Mouse (Mus musculus) liver, embryonic 15.5 days (tissue): Measurements from ENCODE around the gene Maml3. TPM values are rescaled to one million over a fixed set of nuclear protein-coding genes. Genes with fewer than 3 reads are reported as not detected.

Source experiments
- ATAC-seq: fragments of 200-750 bp; cut with Nextera tagmentation; 2 replicates; pipeline ENCODE4 v1.8.0; 2017; ENCODE audit warnings: moderate number of reproducible peaks, mild to moderate bottlenecking, moderate library complexity; ENCODE audit not compliant: insufficient read depth
- H3K27ac ChIP-seq: fragments of 300-500 bp; sonication (generic); replicated peaks from 2 replicates; pipeline ENCODE4 v1.5.1; 2015; ENCODE audit warnings: mild to moderate bottlenecking, inconsistent platforms
- H3K27me3 ChIP-seq: fragments of 300-500 bp; sonication (generic); 2 replicates; pipeline ENCODE4 v1.6.1; 2015; ENCODE audit warnings: mild to moderate bottlenecking, inconsistent platforms
- H3K36me3 ChIP-seq: fragments of 300-500 bp; sonication (generic); replicated peaks from 2 replicates; pipeline ENCODE4 v1.6.1; 2015; ENCODE audit warnings: moderate library complexity, mild to moderate bottlenecking, inconsistent platforms
- H3K4me1 ChIP-seq: fragments of 300-500 bp; sonication (generic); replicated peaks from 2 replicates; pipeline ENCODE4 v1.6.1; 2015; ENCODE audit warnings: inconsistent platforms
- H3K4me2 ChIP-seq: fragments of 300-500 bp; sonication (generic); 2 replicates; pipeline ENCODE4 v1.6.1; 2015; ENCODE audit warnings: moderate library complexity, mild to moderate bottlenecking, inconsistent platforms
- H3K4me3 ChIP-seq: fragments of 300-500 bp; sonication (generic); replicated peaks from 2 replicates; pipeline ENCODE4 v1.5.1; 2015; ENCODE audit warnings: mild to moderate bottlenecking, inconsistent platforms
- H3K9ac ChIP-seq: fragments of 300-500 bp; sonication (generic); 2 replicates; pipeline ENCODE4 v1.6.1; 2015; ENCODE audit warnings: moderate library complexity, mild to moderate bottlenecking, inconsistent platforms
- H3K9me3 ChIP-seq: fragments of 300-500 bp; sonication (generic); replicated peaks from 2 replicates; pipeline ENCODE4 v1.6.1; 2016; ENCODE audit warnings: inconsistent platforms
- WGBS: fragments of 180-500 bp; shearing (Covaris S2); methylation state at CpG from one replicate; pipeline ENCODE4 v1.1.7; 2015; ENCODE audit warnings: mixed read lengths; ENCODE audit not compliant: insufficient replicate concordance; 5-methylcytosine and 5-hydroxymethylcytosine counted together
- polyA plus RNA-seq: library from polyadenylated mRNA; unstranded; fragments of >200 nt; fragmentation: Nextera tagmentation; extraction: Ambion mirVana; gene quantifications from 2 replicates; pipeline ENCODE4 v1.2.1, GENCODE M21; 2015

Gene Maml3
- polyA plus RNA-seq, 1 experiment from 2014 or later, result 0.73 TPM

DNA sequence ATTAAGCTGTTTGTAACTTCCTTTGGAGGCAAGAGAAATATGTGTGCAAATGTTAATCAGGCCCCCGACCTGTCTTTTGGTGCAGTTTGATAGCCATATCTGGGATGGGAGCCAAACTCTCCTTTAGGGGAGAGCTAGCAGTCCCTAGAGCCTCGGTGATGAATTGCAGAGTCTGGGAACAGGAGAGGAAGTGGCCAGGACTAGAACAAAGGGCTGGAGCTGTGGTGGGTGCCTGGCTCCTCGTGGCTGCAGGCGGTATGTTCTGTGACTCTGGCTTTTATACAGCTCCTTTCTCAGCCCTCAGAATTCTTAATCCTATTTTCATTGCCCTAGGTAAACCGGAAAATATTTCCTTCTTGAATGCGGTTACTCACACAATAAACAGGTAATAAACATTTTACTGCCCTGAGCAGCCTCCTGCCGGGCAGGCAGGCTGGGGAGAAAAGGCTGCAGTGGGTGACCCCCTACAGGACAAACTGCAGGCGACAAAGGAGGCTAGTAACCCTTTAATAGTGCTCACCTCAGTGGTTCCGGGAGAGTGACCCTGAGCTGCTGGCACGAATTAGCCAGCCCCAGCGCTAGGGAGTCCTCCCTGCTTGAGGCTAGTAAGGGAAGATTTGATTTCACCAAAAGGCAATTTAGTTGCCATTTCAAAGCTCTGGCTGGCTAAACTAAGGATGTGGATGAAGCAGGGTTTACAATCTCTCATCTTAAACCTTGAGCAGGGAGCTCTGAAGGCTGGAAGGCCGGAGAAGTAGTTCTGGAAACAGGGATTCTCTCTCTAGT is 365.6 kb downstream of the Maml3 start:
- H3K9ac ChIP-seq, result no peak overlapping the region
- ATAC-seq, result no peak
- H3K4me1 ChIP-seq, result peaks cover 53% of the 10 kb centered on the region
- WGBS, result 16% methylated on average over 12 of the region's 12 CpGs
- no peak overlapping the region for H3K4me3 ChIP-seq
- H3K27ac ChIP-seq, result no peak overlapping the region
- H3K36me3 ChIP-seq, result no peaks in the 10 kb centered on the region
- no peaks in the 10 kb centered on the region; the same call in 1 of the 2 replicates for H3K27me3 ChIP-seq
- H3K9me3 ChIP-seq, result no peaks in the 10 kb centered on the region
- H3K4me2 ChIP-seq, result no peak overlapping the region

DNA sequence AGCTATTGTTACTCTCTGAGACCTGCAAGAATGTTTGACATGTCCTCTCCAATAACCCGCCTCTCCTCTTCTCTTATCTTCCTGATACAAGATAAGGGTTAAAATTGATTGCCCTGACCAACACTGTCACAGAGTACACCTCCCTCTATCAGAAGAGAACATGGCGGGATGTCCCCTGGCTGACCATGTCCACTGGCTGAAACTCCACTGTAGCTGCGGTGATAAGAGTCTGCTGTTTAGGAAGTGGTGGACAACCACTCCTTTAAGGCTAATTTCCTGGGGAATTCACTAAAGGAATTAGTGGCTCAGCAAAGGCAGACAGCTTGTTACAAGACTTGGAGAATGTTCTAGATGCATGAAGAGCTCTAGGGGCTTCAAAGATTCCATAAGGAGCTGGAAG is 371.2 kb downstream of the Maml3 start:
- no peaks in the 10 kb centered on the region for H3K9me3 ChIP-seq
- H3K27me3 ChIP-seq, result no peaks in the 10 kb centered on the region; the same call in 1 of the 2 replicates
- WGBS, result 34% methylated on average over 3 of the region's 3 CpGs
- no peak overlapping the region for H3K27ac ChIP-seq
- no peak overlapping the region for H3K4me2 ChIP-seq
- peaks cover 54% of the 10 kb centered on the region for H3K4me1 ChIP-seq
- ATAC-seq, result no peak
- H3K4me3 ChIP-seq, result no peak overlapping the region
- H3K9ac ChIP-seq, result no peak overlapping the region
- H3K36me3 ChIP-seq, result no peaks in the 10 kb centered on the region

DNA sequence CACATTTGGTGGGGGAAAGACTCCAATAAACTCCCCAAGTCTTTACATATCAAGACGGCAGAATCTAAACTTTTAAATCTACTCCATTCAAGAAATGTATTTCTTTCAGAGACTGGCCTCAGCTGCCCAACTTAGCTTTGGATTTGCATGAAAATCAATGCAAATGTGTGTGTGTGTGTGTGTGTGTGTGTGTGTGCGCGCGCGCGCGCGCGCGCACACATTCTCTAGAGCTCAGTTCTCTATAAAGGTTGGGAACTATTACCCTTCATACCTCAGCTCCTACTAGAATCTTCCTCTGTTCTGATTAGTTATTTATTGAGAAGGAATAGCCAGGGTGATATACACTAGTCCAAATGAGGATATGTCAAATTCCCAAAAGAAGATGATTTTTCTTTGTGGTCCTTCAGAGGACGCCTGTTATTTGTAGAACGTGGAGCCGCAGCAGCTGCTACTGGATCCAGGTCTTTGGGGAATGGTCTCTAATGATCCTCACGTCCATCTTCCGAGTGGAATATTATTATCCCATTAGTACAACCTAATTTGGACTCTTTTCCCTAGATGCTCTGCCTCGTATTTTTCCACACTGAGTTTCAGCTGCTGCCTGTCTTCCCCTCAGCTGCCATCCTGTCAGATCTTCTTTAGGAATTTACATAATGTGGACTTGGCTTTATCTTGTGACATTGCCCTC is 372.8 kb downstream of the Maml3 start:
- WGBS, result 82% methylated on average over 16 of the region's 16 CpGs
- H3K4me3 ChIP-seq, result no peak overlapping the region
- H3K4me1 ChIP-seq, result peaks cover 58% of the 10 kb centered on the region
- no peaks in the 10 kb centered on the region for H3K36me3 ChIP-seq
- no peaks in the 10 kb centered on the region for H3K27me3 ChIP-seq
- no peak overlapping the region for H3K27ac ChIP-seq
- H3K9ac ChIP-seq, result no peak overlapping the region
- no peak for ATAC-seq
- no peak overlapping the region for H3K4me2 ChIP-seq
- no peaks in the 10 kb centered on the region for H3K9me3 ChIP-seq

DNA sequence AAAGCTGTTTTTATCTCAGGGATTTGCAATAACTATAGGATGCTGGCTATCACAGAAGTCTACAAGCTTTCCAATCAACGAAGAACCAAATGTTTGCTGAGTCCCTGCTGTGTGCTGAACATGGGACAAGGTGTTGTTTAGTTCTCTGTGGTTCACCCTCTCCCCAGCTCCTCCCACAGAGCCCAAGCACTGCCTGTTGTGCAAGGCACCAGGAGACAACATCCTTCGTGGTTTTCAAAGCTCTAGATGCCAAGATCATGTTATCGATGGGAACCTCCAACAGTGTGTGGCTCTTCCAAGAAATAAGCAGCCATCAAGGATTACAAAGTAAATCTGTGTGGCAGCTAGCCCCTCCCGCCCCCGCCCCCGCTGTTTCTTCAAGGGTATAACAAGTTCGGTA is 374.2 kb downstream of the Maml3 start:
- no peak overlapping the region for H3K27ac ChIP-seq
- ATAC-seq, result no peak
- H3K4me3 ChIP-seq, result no peak overlapping the region
- H3K4me2 ChIP-seq, result no peak overlapping the region
- peaks cover 70% of the 10 kb centered on the region for H3K4me1 ChIP-seq
- H3K9me3 ChIP-seq, result no peaks in the 10 kb centered on the region
- no peaks in the 10 kb centered on the region for H3K27me3 ChIP-seq
- H3K36me3 ChIP-seq, result no peaks in the 10 kb centered on the region
- no peak overlapping the region for H3K9ac ChIP-seq
- 56% methylated on average over 7 of the region's 7 CpGs for WGBS

DNA sequence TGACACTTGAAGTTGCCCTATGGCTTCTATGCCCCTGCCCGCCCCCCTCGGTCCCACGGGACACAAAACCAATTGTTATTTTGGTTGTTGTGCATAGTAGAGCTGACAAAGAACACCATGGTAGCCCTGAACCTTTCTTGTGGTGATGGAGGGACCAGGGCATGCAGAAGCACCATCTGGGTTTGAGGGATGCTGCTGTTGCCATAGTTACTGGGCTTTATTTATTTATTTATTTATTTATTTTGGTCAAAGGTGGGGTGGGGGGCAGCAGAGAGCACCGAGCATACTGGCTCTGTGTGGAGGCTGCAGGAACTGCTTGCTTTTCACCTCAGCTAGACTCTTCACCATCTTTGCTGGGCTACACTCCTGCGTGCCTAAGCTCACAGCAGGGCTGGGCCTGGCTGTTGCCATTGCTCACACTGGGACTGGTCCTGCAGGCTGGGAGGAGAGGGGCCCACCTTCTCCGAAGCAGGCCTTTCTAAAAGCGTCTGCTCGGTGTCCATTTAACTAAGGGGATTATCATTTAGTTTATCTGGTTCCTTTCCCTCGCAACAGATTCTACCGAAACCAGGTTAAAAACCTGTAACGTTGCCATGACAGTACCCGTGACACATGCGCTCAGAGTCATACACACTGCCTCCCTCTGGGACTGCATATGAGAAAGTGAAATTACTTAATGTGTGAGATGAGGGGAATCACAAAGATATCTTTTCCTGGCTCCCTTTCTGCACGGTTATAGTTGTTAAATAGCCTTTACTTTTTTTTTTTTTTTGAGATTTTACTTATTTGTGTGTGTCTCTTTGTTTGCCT is 375.6 kb downstream of the Maml3 start:
- Histone ChIP-seq H3K36me3 (no peaks in the 10 kb centered on the region), H3K4me1 (peaks cover 74% of the 10 kb centered on the region), H3K27ac (peak overlapping the region; percentile 94), H3K4me2 (peak overlapping the region; percentile 70), H3K9me3 (no peaks in the 10 kb centered on the region), H3K9ac (peak overlapping the region; percentile 35; the same call in 1 of the 2 replicates), H3K27me3 (no peaks in the 10 kb centered on the region), H3K4me3 (peak overlapping the region; percentile 36; the same call in 1 of the 2 replicates)
- 55% methylated on average over 14 of the region's 14 CpGs for WGBS
- no peak for ATAC-seq

DNA sequence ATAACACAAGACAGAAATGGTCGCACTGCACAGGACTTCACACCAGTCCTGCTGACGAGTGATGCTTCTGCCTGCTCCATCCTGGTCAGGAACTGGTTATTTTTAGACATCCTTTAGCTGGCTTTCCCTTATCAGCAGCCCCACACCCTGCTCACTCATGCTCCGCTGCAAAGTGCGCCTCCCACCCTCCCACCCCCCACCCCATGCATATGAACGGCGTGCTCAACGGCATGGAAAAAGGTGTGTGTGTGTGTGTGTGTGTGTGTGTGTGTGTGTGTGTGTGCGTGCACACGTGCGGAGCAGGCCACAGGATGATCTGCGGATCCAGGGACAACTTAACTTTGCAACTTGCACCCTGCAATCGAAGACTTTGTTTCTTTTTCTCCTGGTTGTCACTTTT is 376.4 kb downstream of the Maml3 start:
- peak overlapping the region; percentile 70 for H3K4me2 ChIP-seq
- H3K27ac ChIP-seq, result peak overlapping the region; percentile 94
- H3K36me3 ChIP-seq, result no peaks in the 10 kb centered on the region
- H3K9me3 ChIP-seq, result no peaks in the 10 kb centered on the region
- H3K27me3 ChIP-seq, result no peaks in the 10 kb centered on the region
- ATAC-seq, result peak; percentile 98
- H3K4me1 ChIP-seq, result peaks cover 69% of the 10 kb centered on the region
- WGBS, result 9% methylated on average over 12 of the region's 12 CpGs
- peak overlapping the region; percentile 43; the same call in 1 of the 2 replicates for H3K9ac ChIP-seq
- H3K4me3 ChIP-seq, result peak overlapping the region; percentile 36

DNA sequence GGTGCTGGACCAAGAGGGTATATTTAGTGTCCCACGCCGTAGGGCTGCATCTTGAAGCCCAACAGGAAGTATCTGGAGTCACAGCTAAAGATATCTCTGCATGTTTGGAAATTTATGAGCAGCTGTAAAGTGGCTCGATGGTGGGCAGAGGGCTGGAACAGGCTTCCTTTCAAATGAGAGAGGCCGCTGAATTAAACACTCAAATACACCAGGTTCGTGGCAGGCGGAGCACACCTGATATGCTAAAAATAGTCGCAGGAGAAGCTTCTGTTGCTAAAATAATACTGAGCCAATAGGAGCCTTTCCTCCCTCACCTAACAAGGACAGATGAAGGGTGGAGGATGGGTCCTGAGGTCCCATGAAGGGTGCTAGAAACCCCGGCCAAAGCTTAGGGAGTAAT is 376.9 kb downstream of the Maml3 start:
- peak; percentile 76 for ATAC-seq

DNA sequence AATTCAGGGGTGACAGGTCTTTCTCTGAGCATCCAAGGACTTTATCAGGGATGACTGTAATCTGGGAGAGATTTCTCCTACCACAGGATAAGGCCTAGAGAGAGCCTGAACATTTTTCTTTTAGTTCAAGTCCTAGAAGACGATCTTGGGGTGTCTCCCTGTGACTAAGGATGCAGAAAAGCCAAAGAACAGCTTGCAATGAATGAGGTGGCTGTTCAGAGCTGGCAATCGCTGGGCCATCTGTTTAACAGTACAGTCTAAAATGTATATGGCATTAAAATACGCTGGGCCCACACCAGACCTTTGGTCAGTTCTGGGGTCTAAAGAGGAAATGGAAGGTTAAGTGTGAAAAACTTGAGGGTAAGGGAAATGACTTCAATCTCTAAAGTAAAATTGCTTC is 377.4 kb downstream of the Maml3 start:
- H3K36me3 ChIP-seq, result no peaks in the 10 kb centered on the region
- no peaks in the 10 kb centered on the region for H3K27me3 ChIP-seq
- H3K4me3 ChIP-seq, result no peak overlapping the region
- H3K9ac ChIP-seq, result no peak overlapping the region
- peak overlapping the region; percentile 94 for H3K27ac ChIP-seq
- ATAC-seq, result no peak
- 34% methylated on average over 3 of the region's 3 CpGs for WGBS
- H3K9me3 ChIP-seq, result no peaks in the 10 kb centered on the region
- peaks cover 59% of the 10 kb centered on the region for H3K4me1 ChIP-seq
- peak overlapping the region; percentile 70 for H3K4me2 ChIP-seq

More for the DNA sequence above, 376.9 kb downstream of the Maml3 start:
- Histone ChIP-seq H3K27ac (peak overlapping the region; percentile 94), H3K36me3 (no peaks in the 10 kb centered on the region), H3K4me3 (peak overlapping the region; percentile 36), H3K4me2 (peak overlapping the region; percentile 70), H3K27me3 (no peaks in the 10 kb centered on the region), H3K9me3 (no peaks in the 10 kb centered on the region), H3K4me1 (peaks cover 64% of the 10 kb centered on the region), H3K9ac (peak overlapping the region; percentile 43; the same call in 1 of the 2 replicates)
- WGBS, result 10% methylated on average over 8 of the region's 8 CpGs

DNA sequence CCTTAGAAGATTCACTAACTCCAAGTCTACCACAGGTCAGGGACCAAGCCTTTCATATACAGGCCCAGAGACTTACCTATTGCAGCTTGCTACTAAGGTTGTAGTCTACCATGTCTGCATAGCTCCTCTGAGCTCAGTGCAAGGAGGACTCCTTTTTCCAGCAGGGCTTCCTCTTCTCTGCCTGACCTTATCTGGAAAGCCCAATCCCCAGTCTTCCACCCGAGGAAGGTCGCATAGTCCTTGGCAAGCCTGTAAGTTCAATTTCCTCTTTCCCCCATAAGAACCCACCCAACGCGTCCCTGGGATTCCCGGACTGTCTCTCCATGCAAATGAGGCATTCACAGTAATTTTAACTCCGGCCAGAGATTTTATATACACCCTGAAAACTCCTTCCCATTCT is 378.6 kb downstream of the Maml3 start:
- Histone ChIP-seq H3K9ac (no peak overlapping the region), H3K27ac (peak overlapping the region; percentile 46), H3K27me3 (no peaks in the 10 kb centered on the region), H3K9me3 (no peaks in the 10 kb centered on the region), H3K4me1 (peaks cover 53% of the 10 kb centered on the region), H3K4me2 (no peak overlapping the region), H3K4me3 (no peak overlapping the region), H3K36me3 (no peaks in the 10 kb centered on the region)
- 36% methylated on average over 6 of the region's 6 CpGs for WGBS
- no peak for ATAC-seq

DNA sequence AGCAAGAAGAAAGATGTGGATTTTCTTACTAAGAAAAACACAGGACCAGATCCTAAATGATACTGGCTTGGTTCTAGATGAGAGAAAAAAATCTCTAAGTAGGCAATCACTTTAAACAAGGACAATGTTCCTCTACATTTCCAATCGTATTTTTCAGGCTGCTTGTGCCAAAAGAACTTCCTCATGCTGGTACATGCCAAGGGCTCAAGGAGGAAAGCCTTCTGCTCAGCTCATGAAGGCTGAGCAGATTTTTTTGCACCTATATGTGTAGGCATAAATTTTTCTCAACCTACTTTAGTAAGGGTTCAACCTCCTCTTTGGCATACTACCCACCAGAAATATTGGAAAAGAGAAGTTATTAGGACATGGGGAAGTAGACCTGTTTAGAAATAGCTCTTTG is 384.9 kb downstream of the Maml3 start:
- Histone ChIP-seq H3K36me3 (no peaks in the 10 kb centered on the region), H3K9ac (no peak overlapping the region), H3K27ac (no peak overlapping the region), H3K27me3 (no peaks in the 10 kb centered on the region), H3K9me3 (no peaks in the 10 kb centered on the region), H3K4me2 (no peak overlapping the region), H3K4me1 (peaks cover 3% of the 10 kb centered on the region), H3K4me3 (no peak overlapping the region)
- no peak for ATAC-seq
- 30% methylated on average over 1 of the region's 1 CpGs for WGBS

DNA sequence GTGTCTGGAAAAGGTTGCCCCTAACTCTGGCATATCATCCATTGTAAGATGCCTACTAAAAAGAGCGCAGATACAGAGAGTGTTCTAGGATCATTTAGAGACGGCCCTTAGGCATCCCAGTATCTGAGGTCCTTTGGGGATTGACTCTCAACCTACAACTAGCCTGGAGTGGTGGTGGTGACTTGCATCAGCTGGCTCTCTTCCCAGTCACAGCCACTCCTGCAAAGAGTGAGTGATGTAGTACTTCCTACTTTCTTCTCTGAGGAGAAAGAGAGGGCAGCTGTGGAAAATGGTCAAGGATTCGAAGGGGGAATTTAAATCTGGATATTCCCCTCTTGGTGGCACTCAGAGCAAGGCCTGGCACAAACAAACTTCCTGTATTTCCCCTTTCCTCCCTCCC is 385.5 kb downstream of the Maml3 start:
- 73% methylated on average over 3 of the region's 3 CpGs for WGBS
- Histone ChIP-seq H3K9me3 (no peaks in the 10 kb centered on the region), H3K36me3 (no peaks in the 10 kb centered on the region), H3K9ac (no peak overlapping the region), H3K4me1 (peaks cover 9% of the 10 kb centered on the region), H3K27me3 (no peaks in the 10 kb centered on the region), H3K4me2 (no peak overlapping the region), H3K27ac (no peak overlapping the region), H3K4me3 (no peak overlapping the region)
- ATAC-seq, result no peak
